Mouse (Mus musculus) kidney, embryonic 16.5 days (tissue): ENCODE results near the gene Dtx2. TPM values are rescaled to one million over a fixed set of nuclear protein-coding genes. Genes with fewer than 3 reads are reported as not detected.

Experiments used
- ATAC-seq: fragments of 200-750 bp; cut with Nextera tagmentation; 2 replicates; pipeline ENCODE4 v1.8.0; 2017; ENCODE audit warnings: moderate TSS enrichment; ENCODE audit not compliant: low FRiP score, low TSS enrichment
- H3K27ac ChIP-seq: fragments of 300-500 bp; sonication (generic); 2 replicates; pipeline ENCODE4 v1.5.1; 2014; ENCODE audit warnings: low read length
- H3K27me3 ChIP-seq: fragments of 300-500 bp; sonication (generic); 2 replicates; pipeline ENCODE4 v1.6.1; 2014; ENCODE audit warnings: low read length, control low read depth, mixed read lengths; ENCODE audit not compliant: insufficient read depth
- H3K36me3 ChIP-seq: fragments of 300-500 bp; sonication (generic); 2 replicates; pipeline ENCODE4 v1.6.1; 2014; ENCODE audit warnings: low read length, control low read depth, mixed read lengths; ENCODE audit not compliant: insufficient read depth
- H3K4me1 ChIP-seq: fragments of 300-500 bp; sonication (generic); 2 replicates; pipeline ENCODE4 v1.6.1; 2014; ENCODE audit warnings: low read length, control low read depth, mixed read lengths; ENCODE audit not compliant: insufficient read depth
- H3K4me2 ChIP-seq: fragments of 300-500 bp; sonication (generic); replicated peaks from 2 replicates; pipeline ENCODE4 v1.6.1; 2014; ENCODE audit warnings: low read depth, low read length
- H3K4me3 ChIP-seq: fragments of 300-500 bp; sonication (generic); 2 replicates; pipeline ENCODE4 v1.5.1; 2014; ENCODE audit warnings: mild to moderate bottlenecking, low read length
- H3K9ac ChIP-seq: fragments of 300-500 bp; sonication (generic); replicated peaks from 2 replicates; pipeline ENCODE4 v1.6.1; 2014; ENCODE audit warnings: low read length
- H3K9me3 ChIP-seq: fragments of 300-500 bp; sonication (generic); 2 replicates; pipeline ENCODE4 v1.6.1; 2016; ENCODE audit warnings: low read length, control low read depth
- WGBS: fragments of 180-500 bp; shearing (Covaris S2); extraction: QIAGEN DNeasy Blood & Tissue Kit; methylation state at CpG from one replicate; pipeline ENCODE4 v1.1.7; 2014; 5-methylcytosine and 5-hydroxymethylcytosine counted together
- polyA plus RNA-seq: library from polyadenylated mRNA; unstranded; fragments of >200 nt; fragmentation: Nextera tagmentation; extraction: Ambion mirVana; gene quantifications from 2 replicates; pipeline ENCODE4 v1.2.1, GENCODE M21; 2015

The Dtx2 gene
- 32.9 and 36.3 TPM in 2 replicates for polyA plus RNA-seq

- H3K36me3 ChIP-seq, result peaks cover 20% of the 10 kb centered on the region
- H3K27me3 ChIP-seq, result no peaks in the 10 kb centered on the region
- peak within 1 kb of the TSS; percentile 89 for H3K9ac ChIP-seq
- peak; percentile 95 for ATAC-seq
- H3K27ac ChIP-seq, result peak within 1 kb of the TSS; percentile 91
- peak within 1 kb of the TSS; percentile 61 for H3K4me2 ChIP-seq
- no peaks in the 10 kb centered on the region for H3K9me3 ChIP-seq
- H3K4me1 ChIP-seq, result peaks cover 7% of the 10 kb centered on the region
- WGBS, result under 1% methylated on average over 43 of the region's 47 CpGs
- H3K4me3 ChIP-seq, result peak within 1 kb of the TSS; percentile 82
Observed at GRCm38 (mm10) chr5:135994725-135995687, at the start of gene Dtx2. Dtx2 (plus strand) TSS chr5:135994800.

DNA sequence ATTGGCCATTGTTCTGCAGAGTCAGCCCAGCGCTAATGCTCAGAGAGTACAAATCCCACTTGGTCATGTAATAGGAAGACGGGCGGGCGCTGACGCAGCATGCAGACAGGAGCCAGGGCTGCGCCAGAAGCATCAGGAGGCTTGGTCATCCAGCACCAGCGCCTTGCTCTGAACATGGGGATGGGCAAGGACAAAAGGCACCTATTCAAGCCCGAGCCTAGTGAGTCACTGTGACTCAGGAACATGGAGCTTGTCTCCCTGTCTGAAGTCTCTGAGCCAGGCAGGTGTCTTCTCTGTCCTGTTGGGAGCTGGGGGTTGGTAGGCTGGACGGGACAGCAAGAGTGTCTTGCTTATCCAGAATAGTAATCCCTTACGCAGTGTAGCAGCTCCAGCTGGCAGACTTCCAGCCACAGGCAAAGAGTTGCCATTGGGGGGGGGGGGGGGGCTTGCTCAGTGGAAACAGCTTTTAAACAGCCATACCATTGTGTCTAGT is 48.6 kb upstream of the Dtx2 start:
- ATAC-seq, result no peak
- no peaks in the 10 kb centered on the region for H3K27me3 ChIP-seq
- 59% methylated on average over 10 of the region's 10 CpGs for WGBS
- no peak overlapping the region for H3K4me3 ChIP-seq
- no peak overlapping the region for H3K9ac ChIP-seq
- no peak overlapping the region for H3K27ac ChIP-seq
- 0 out of 2 replicates have a peak, but pooled peaks cover 5% of the 10 kb centered on the region for H3K4me1 ChIP-seq
- no peak overlapping the region for H3K4me2 ChIP-seq
- H3K36me3 ChIP-seq, result no peaks in the 10 kb centered on the region
- H3K9me3 ChIP-seq, result no peaks in the 10 kb centered on the region

GRCm38 (mm10) chr5:135946621-135947020 is 48.0 kb upstream of the Dtx2 start:
- no peak for ATAC-seq
- Histone ChIP-seq H3K9me3 (no peaks in the 10 kb centered on the region), H3K27ac (no peak overlapping the region), H3K36me3 (no peaks in the 10 kb centered on the region), H3K9ac (no peak overlapping the region), H3K4me2 (no peak overlapping the region), H3K4me3 (no peak overlapping the region), H3K27me3 (no peaks in the 10 kb centered on the region), H3K4me1 (0 out of 2 replicates have a peak, but pooled peaks cover 5% of the 10 kb centered on the region)
- WGBS, result 77% methylated on average over 5 of the region's 5 CpGs

GRCm38 (mm10) chr5:135950710-135951412 is 43.7 kb upstream of the Dtx2 start:
- Histone ChIP-seq H3K4me2 (no peak overlapping the region), H3K36me3 (no peaks in the 10 kb centered on the region), H3K9ac (no peak overlapping the region), H3K27me3 (no peaks in the 10 kb centered on the region), H3K4me3 (no peak overlapping the region), H3K9me3 (no peaks in the 10 kb centered on the region), H3K27ac (no peak overlapping the region), H3K4me1 (0 out of 2 replicates have a peak, but pooled peaks cover 4% of the 10 kb centered on the region)
- WGBS, result 75% methylated on average over 11 of the region's 11 CpGs
- no peak for ATAC-seq

- Histone ChIP-seq H3K4me3 (no peak overlapping the region), H3K4me1 (no peaks in the 10 kb centered on the region), H3K9me3 (no peaks in the 10 kb centered on the region), H3K27me3 (no peaks in the 10 kb centered on the region), H3K9ac (no peak overlapping the region), H3K27ac (no peak overlapping the region), H3K4me2 (no peak overlapping the region), H3K36me3 (no peaks in the 10 kb centered on the region)
- WGBS, result 94% methylated on average over 2 of the region's 2 CpGs
- no peak for ATAC-seq
Observed at GRCm38 (mm10) chr5:135951660-135952059, 42.9 kb upstream of the Dtx2 start.

- Histone ChIP-seq H3K36me3 (no peaks in the 10 kb centered on the region), H3K4me2 (no peak overlapping the region), H3K9ac (no peak overlapping the region), H3K9me3 (no peaks in the 10 kb centered on the region), H3K4me3 (no peak overlapping the region), H3K4me1 (peaks cover 5% of the 10 kb centered on the region; the same call in 1 of the 2 replicates), H3K27me3 (no peaks in the 10 kb centered on the region), H3K27ac (no peak overlapping the region)
- WGBS, result 85% methylated on average over 2 of the region's 2 CpGs
- no peak for ATAC-seq
Observed at GRCm38 (mm10) chr5:135952830-135953229, 41.8 kb upstream of the Dtx2 start.

GRCm38 (mm10) chr5:135956300-135957206 is 38.0 kb upstream of the Dtx2 start:
- H3K4me2 ChIP-seq, result peak overlapping the region; percentile 49
- H3K4me1 ChIP-seq, result peaks cover 13% of the 10 kb centered on the region
- H3K27me3 ChIP-seq, result no peaks in the 10 kb centered on the region
- no peaks in the 10 kb centered on the region for H3K36me3 ChIP-seq
- no peak overlapping the region for H3K4me3 ChIP-seq
- no peak for ATAC-seq
- peak overlapping the region; percentile 62 for H3K9ac ChIP-seq
- H3K27ac ChIP-seq, result peak overlapping the region; percentile 95
- H3K9me3 ChIP-seq, result no peaks in the 10 kb centered on the region
- 81% methylated on average over 9 of the region's 9 CpGs for WGBS

DNA sequence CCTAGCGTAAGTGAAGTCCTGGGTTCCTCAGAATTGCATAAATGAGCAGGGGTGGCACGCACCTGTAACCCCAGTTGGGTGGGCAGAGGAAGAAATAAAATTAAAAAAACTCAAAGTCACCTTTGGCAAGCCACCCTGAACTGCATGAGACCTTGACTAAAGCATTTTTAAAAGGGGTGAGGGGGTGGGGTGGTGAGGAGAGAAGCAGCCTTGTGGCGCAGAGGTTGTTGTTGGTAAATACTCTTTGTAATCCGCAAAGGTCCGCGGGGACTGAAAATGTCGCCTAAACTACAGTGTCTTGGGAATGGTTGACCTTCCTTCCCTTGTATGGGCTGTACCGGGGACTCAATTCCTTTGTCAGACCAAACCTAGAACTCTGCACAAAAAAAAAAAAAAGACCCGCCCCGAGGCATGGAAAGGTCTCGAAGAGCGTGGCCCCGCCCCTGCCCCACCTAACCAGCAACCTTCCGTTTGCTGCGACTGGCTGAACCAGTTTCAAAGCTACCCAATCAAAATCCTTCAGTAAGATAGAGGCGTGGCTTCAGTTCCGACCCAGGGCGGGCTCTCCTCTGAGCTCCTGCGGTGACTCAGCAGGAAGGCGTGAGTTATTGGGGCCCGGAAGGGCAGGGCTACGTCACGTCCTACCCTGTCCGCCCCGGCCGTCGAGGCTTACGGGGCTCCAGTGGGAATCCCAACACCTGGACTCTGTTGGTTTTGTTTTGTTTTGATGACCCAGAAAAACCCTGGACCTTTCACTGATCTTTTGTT is 37.2 kb upstream of the Dtx2 start:
- peak; percentile 86 for ATAC-seq
- peak overlapping the region; percentile 95 for H3K27ac ChIP-seq
- peak overlapping the region; percentile 49 for H3K4me2 ChIP-seq
- no peaks in the 10 kb centered on the region for H3K27me3 ChIP-seq
- peak overlapping the region; percentile 34 for H3K4me3 ChIP-seq
- peaks cover 18% of the 10 kb centered on the region for H3K4me1 ChIP-seq
- WGBS, result 9% methylated on average over 28 of the region's 28 CpGs
- peak overlapping the region; percentile 62 for H3K9ac ChIP-seq
- no peaks in the 10 kb centered on the region for H3K36me3 ChIP-seq
- no peaks in the 10 kb centered on the region for H3K9me3 ChIP-seq
